Mouse (Mus musculus): ENCODE data around the gene Rnf11.

DNA sequence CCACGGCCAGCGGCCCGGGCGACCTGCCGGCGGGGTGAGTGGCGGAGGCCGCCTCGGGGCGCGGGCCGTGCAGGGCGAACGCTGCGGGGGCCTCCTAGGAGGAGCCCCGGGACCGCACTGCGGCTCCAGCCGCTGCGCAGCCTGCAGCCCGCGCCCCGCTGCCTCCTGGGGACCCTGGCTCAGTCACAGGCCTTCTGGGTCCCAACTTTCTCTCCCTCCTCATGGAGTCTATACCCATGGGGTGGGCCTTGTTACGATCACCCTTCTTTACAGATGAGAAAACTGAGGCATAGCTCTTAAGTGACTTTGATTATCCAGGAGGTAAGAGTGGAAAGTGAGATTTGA is 77.4 kb downstream of the Rnf11 start:
- TF ChIP-seq POLR2A (IDR thresholded peaks at IDR 0.05; ENCODE audit: borderline replicate concordance, insufficient read depth, low read length) (no peak), CTCF (IDR thresholded peaks at IDR 0.05; ENCODE audit: borderline replicate concordance, insufficient read depth, low read depth, low read length) (no peak)

All from cerebellum, adult 2 months (tissue).